Mouse (Mus musculus) kidney, adult 9 months (tissue): ENCODE results near the gene Zfp57.
"Not testable (repeated sequence)": the region's sequence is repeated elsewhere in the genome, so short reads cannot be mapped to it uniquely, and the experiment has no call there.

Experiments used
- DNase-seq: peaks from one replicate; pipeline ENCODE4 v3.0.0; 2022

The Zfp57 gene

GRCm38 (mm10) chr17:36997033-36997735 lies 3.8 kb upstream of the Zfp57 start:
- peak; percentile 76 for DNase-seq

DNA sequence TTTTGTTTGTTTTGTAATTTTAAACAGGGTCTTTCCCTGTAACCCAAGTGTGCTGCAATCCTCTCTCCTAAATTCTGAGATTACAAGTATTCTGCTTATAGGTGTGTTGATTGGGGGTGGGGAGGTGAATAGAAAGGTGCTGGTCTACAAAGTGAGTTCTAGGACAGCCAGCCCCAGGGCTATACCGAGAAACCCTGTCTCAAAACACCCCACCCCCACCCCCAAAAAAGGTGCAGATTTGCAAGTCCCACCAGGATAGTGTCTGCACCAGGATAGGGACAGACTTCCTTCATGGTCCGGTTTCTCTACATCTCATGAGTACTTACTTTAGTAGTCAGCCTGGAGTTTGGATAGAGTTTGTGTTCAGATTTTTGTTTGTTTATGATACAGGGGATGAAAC lies 2.5 kb upstream of the Zfp57 start:
- no peak for DNase-seq

DNA sequence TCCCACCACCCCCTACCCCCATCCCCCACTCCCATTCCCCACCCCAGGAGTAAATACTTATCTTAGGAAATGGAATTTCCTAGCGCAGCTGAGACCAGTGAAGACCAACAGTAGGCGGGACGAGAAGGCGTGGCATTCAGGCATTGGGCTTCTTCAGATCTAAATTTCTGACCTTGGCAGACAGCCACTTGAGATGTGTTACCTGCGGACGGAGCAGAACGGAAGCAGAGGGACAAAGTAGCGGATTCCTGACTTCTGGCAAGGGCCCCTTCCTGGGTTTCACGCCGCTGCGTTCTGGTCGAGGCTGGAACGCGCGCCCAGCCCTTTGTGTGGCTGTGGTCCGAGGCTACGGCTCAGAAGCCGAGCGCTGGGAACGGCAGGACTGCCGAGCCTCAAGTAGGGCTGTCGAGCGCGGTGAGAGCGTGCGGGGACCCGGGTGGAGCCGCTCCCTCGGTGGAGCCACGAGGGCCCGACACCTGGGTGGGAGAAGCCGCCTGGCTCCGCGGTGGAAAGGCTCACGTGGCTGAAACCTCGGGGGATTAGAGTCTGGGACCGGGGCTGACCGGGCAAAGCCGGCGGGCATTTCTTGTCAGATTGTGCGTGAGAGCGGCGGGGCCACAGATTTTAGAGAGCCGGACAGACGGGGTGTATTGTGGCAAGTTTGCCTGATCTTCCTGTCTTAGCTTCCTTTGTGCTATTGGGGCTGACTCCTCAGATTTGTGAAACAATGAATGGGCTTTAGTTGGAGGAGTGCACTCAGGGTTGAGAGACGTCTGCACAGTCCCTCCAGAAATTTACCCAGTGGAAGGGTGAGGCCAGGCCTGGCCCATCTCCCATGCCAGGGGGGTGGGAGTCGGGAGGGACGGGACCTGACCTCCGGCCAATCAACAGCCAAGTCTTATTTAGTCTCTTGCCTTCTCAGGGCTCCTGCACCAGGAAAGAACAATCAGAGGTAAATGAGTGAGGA lies 1.7 kb downstream of the Zfp57 start:
- DNase-seq: peak; percentile 58

GRCm38 (mm10) chr17:37003366-37003765 lies 2.4 kb downstream of the Zfp57 start:
- no peak for DNase-seq

GRCm38 (mm10) chr17:37008161-37008560 lies 7.2 kb downstream of the Zfp57 start:
- peak; percentile 59 for DNase-seq

GRCm38 (mm10) chr17:37009460-37010042 lies 8.6 kb downstream of the Zfp57 start:
- no peak for DNase-seq

- no peak for DNase-seq
These were observed 10.8 kb downstream of the Zfp57 start for GRCm38 (mm10) chr17:37011719-37012118.

- DNase-seq: no peak
These were observed 11.2 kb downstream of the Zfp57 start for GRCm38 (mm10) chr17:37012141-37012540.

DNA sequence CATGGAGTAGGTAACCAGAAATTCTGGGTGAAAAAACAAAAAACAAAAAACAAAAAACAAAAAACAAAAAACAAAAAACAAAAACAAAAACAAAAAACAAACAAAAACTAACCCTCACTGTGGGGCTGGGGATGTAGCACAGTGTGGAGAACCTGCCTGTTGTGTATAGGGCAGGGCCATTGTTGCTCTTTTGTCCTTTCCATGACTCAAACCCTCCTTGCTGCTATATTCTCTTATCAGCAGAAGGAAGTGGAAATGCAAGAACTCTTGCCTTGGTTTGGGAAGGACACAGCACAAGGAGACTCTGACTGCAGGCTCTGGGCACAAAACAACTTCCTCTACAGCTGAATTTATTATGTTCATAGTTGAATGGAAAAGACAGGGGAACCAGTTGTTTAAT lies 15.4 kb downstream of the Zfp57 start:
- no peak for DNase-seq

DNA sequence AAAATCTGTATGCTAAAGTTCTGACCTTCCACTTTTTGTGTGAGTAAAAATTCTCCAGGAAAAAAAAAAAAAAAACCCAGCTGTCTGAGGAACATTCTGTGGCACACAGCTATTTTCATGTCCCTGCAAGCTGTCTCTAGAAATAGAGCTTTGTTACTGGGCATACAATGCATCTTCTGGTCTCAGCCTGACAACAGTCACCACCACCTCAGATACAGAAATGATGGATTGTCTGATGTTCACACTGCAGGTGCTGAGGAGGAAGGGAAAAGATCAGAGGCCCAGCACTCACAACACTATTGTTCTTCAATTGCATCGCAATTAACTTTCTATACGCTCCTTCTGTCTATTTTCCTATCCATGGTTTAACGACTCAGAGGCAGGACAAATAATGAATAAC lies 17.4 kb downstream of the Zfp57 start:
- no peak for DNase-seq

DNA sequence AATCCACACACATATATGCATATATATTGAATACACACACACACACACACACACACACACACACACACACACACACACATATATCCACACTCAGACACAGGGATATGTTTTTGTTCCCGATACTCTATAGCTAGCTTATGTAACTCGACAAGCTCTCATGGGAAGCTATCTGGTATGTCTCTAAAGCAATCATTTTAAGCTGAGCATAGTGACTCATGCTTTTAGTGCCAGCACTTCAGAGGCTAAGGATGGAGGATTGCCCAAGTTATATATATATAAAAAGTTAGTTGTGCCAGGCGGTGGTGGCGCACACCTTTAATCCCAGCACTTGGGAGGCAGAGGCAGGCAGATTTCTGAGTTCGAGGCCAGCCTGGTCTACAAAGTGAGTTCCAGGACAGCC lies 18.3 kb downstream of the Zfp57 start:
- DNase-seq: not testable (repeated sequence)

- DNase-seq: no peak
These were observed 21.9 kb downstream of the Zfp57 start, which contains the start of gene Mog for GRCm38 (mm10) chr17:37022628-37023576. Mog (minus strand) TSS chr17:37023398.

DNA sequence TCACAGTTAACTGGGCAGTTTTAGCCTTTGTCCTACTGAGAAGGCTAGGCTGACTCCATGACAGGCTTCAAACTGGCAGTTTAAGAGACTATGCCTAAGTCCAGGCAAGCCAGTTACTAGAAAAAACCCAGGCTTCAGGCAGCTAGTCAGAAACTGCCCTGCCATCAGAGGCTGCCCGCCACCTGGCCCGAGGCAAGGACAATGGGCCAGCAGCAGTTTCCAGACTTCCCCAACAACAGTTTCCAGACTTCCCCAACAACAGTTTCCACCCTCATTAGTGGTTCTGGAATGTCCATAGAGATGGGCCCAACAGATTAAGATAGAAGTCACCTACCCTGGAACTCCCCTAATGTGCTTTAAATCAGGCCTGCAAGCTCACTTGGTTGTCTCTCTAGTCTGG lies 25.5 kb downstream of the Zfp57 start:
- no peak for DNase-seq

DNA sequence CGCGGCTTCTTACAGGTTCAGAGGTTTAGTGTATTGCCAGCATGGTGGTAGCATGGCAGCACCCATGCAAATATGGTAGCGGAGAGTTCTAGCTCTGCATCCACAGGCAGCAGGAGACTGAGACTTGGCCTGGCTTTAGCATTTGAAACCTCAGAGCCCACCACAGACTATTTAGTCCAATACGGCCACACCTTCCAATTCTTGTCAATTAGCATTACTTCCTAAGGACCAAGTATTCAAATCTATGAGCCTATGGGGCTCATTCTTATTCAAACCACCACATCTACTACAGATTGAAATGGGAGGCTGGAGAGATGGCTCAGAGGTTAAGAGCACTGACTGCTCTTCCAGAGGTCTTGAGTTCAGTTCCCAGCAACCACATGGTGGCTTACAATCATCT lies 26.5 kb downstream of the Zfp57 start:
- DNase-seq: no peak

GRCm38 (mm10) chr17:37028212-37028611 lies 27.2 kb downstream of the Zfp57 start:
- DNase-seq: no peak

DNA sequence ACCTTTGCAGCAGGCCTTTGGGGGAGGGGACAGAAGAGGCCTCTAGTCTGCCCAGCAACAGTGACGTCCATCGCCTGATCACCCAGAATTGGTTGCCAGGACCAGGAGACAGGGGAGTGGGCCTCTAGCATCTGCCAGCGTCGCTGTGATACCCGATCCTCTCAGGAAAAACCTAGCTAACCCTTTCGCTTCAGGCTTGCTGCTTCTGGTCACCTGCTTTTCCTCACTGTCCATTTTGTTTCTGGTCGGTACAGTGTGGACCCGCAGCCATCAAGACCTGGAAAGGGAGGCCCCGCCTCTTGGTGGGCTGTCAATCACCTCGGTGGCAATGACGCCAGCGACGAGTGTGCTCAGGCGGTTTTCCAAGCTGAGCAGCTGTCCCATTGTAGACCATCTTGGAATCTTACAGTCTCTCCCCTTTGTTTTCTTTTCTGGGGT lies 27.7 kb downstream of the Zfp57 start:
- peak; percentile 90 for DNase-seq

GRCm38 (mm10) chr17:37029162-37029561 lies 28.2 kb downstream of the Zfp57 start:
- DNase-seq: no peak

GRCm38 (mm10) chr17:37039127-37039894 lies 38.3 kb downstream of the Zfp57 start:
- DNase-seq: no peak

DNA sequence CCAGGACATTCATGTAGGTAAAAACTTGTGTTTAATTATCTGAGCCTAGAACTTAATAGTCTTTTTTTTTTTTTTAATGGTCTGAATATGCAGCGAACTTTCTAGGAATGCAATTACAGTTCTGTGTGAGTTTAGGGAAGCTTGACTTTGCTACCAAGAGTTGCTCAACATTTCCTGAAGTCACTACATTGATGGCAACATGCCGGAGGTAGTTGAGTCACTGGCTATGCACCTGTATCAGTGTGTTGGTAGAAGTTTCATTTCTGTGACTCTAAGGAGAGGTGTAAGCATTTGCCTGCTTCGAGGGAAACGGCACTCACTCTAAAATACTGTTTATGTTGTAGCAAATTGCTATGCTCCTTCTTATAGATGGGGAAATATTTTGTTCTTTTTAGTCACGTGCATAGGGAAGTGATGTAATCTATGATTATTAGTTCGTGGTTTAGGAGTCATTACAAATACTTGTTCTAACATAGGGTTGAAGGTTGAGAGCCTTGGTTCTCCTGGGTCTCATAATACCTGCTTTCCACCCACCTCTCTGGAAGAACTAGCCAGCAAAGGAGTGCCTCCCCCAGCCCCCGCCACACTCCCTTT lies 43.8 kb downstream of the Zfp57 start:
- no peak for DNase-seq

DNA sequence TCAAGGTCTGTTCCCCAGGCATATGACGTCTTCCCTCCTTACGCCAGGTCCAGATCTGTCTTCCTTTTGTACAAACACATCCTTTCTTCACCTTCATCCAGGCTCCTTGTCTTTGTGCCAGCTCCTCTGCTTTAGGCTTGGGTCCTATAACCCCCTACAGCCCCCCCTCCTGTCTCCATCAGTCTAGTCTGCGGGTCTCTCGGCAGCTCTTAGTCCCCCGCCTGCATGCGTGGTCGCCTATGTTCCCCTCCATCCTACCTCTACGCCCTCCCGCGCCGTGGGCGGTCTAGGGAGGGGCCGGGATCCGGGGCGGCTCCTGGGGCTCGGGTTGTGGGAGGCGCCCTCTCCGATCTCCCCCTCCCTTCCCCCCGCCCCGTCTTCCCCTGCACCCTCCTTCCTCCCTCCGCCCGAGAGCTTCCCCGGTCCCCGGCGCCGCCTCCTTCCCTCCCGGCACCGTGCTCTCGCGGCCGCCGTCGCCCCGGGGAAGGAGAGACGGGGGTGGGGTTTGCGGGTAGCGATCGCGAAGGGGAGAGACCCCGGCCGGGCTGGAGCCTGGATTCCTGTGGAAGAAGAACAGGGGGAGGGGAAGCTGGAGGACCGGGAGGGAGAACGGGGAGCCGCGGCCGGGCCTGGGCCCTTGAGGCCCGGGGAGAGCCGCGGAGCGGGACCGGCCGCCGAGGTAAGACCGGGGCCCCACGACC lies 44.8 kb downstream of the Zfp57 start, which contains the start of gene Gabbr1:
Gene Gabbr1, plus strand, starts transcription at position 356 of the 701 bp plus-strand sequence.
- peak; percentile 67 for DNase-seq
